Mouse (Mus musculus) lung, postnatal 0 days (tissue): ENCODE results near the gene Stim1. TPM values are rescaled to one million over a fixed set of nuclear protein-coding genes. Genes with fewer than 3 reads are reported as not detected.

Source experiments
- ATAC-seq: fragments of 200-750 bp; cut with Nextera tagmentation; 2 replicates; pipeline ENCODE4 v1.8.0; 2017; ENCODE audit warnings: moderate library complexity
- DNase-seq: peaks from one replicate; pipeline ENCODE4 v3.0.0-alpha.2; 2016; ENCODE audit warnings: low spot score
- H3K27ac ChIP-seq: fragments of 300-500 bp; sonication (generic); 2 replicates; pipeline ENCODE4 v1.5.1; 2014; ENCODE audit warnings: antibody characterized with exemption, mild to moderate bottlenecking, low read length, mixed read lengths
- H3K27me3 ChIP-seq: fragments of 300-500 bp; sonication (generic); replicated peaks from 2 replicates; pipeline ENCODE4 v1.6.1; 2014; ENCODE audit warnings: low read length, mixed read lengths; ENCODE audit not compliant: insufficient read depth
- H3K36me3 ChIP-seq: fragments of 300-500 bp; sonication (generic); 2 replicates; pipeline ENCODE4 v1.6.1; 2014; ENCODE audit warnings: low read length, mixed read lengths; ENCODE audit not compliant: insufficient read depth
- H3K4me1 ChIP-seq: fragments of 300-500 bp; sonication (generic); 2 replicates; pipeline ENCODE4 v1.6.1; 2014; ENCODE audit warnings: antibody characterized with exemption, low read depth, low read length, mixed read lengths; ENCODE audit not compliant: insufficient read depth
- H3K4me2 ChIP-seq: fragments of 300-500 bp; sonication (generic); replicated peaks from 2 replicates; pipeline ENCODE4 v1.6.1; 2014; ENCODE audit warnings: low read depth, mild to moderate bottlenecking, low read length, moderate library complexity, mixed read lengths
- H3K4me3 ChIP-seq: fragments of 300-500 bp; sonication (generic); 2 replicates; pipeline ENCODE4 v1.5.1; 2014; ENCODE audit warnings: low read depth, low read length
- H3K9ac ChIP-seq: fragments of 300-500 bp; sonication (generic); replicated peaks from 2 replicates; pipeline ENCODE4 v1.6.1; 2014; ENCODE audit warnings: low read depth, mild to moderate bottlenecking
- H3K9me3 ChIP-seq: fragments of 300-500 bp; sonication (generic); 2 replicates; pipeline ENCODE4 v1.6.1; 2016; ENCODE audit warnings: low read length, mixed read lengths
- CTCF ChIP-seq: IDR thresholded peaks from 2 replicates; pipeline ENCODE4 v1.5.1; 2016; ENCODE audit warnings: antibody characterized with exemption, mild to moderate bottlenecking
- EP300 ChIP-seq: IDR thresholded peaks from 2 replicates; pipeline ENCODE4 v1.6.1; 2016; ENCODE audit warnings: antibody characterized with exemption, mild to moderate bottlenecking, control low read depth
- WGBS: fragments of 180-500 bp; shearing (Covaris S2); extraction: QIAGEN DNeasy Blood & Tissue Kit; methylation state at CpG from one replicate; pipeline ENCODE4 v1.1.7; 2014; 5-methylcytosine and 5-hydroxymethylcytosine counted together
- polyA plus RNA-seq: library from polyadenylated mRNA; unstranded; fragments of >200 nt; fragmentation: Nextera tagmentation; extraction: Ambion mirVana; gene quantifications from 2 replicates; pipeline ENCODE4 v1.2.1, GENCODE M21; 2015

Stim1 gene
- 18.6 and 19.1 TPM in 2 replicates for polyA plus RNA-seq

- no peaks in the 10 kb centered on the region for H3K27me3 ChIP-seq
- peak; percentile 97 for ATAC-seq
- H3K36me3 ChIP-seq = no peaks in the 10 kb centered on the region
- peaks cover 7% of the 10 kb centered on the region; the same call in 1 of the 2 replicates for H3K4me1 ChIP-seq
- peak; percentile 82 for DNase-seq
- H3K9me3 ChIP-seq = no peaks in the 10 kb centered on the region
- peak within 1 kb of the TSS; percentile 82 for H3K4me3 ChIP-seq
- H3K4me2 ChIP-seq = peak within 1 kb of the TSS; percentile 92
- under 1% methylated on average over 57 of the region's 73 CpGs for WGBS
- peak within 1 kb of the TSS; percentile 56 for H3K9ac ChIP-seq
- peak within 1 kb of the TSS; percentile 64 for H3K27ac ChIP-seq
- TF ChIP-seq EP300 = no peak
- TF ChIP-seq CTCF = no peak
Measured at GRCm38 (mm10) chr7:102267601-102268394, at the start of gene Stim1. Gene Stim1, plus strand, starts transcription at chr7:102267806.

GRCm38 (mm10) chr7:102221899-102222298, 45.7 kb upstream of the Stim1 start:
- no peak overlapping the region for H3K9ac ChIP-seq
- WGBS = 27% methylated on average over 1 of the region's 1 CpGs

GRCm38 (mm10) chr7:102222336-102222735, 45.3 kb upstream of the Stim1 start:
- Histone ChIP-seq H3K27me3 (no peaks in the 10 kb centered on the region), H3K9me3 (no peaks in the 10 kb centered on the region), H3K36me3 (no peaks in the 10 kb centered on the region), H3K4me2 (peak overlapping the region; percentile 79), H3K4me3 (peak overlapping the region; percentile 57), H3K9ac (0 out of 2 replicates have a peak overlapping the region, but pooled peaks have one; percentile 43), H3K4me1 (peaks cover 7% of the 10 kb centered on the region; the same call in 1 of the 2 replicates), H3K27ac (no peak overlapping the region)
- DNase-seq = peak; percentile 79
- peak; percentile 71 for ATAC-seq
- TF ChIP-seq EP300 (no peak), CTCF (peak; percentile 71)
- 0% methylated on average over 6 of the region's 13 CpGs for WGBS

More at GRCm38 (mm10) chr7:102221899-102222298, 45.7 kb upstream of the Stim1 start:
- no peaks in the 10 kb centered on the region for H3K27me3 ChIP-seq
- H3K36me3 ChIP-seq = no peaks in the 10 kb centered on the region
- DNase-seq = no peak
- TF ChIP-seq EP300 (no peak), CTCF (no peak)
- H3K27ac ChIP-seq = no peak overlapping the region
- no peak for ATAC-seq
- peaks cover 7% of the 10 kb centered on the region; the same call in 1 of the 2 replicates for H3K4me1 ChIP-seq
- no peaks in the 10 kb centered on the region for H3K9me3 ChIP-seq
- H3K4me2 ChIP-seq = peak overlapping the region; percentile 79
- no peak overlapping the region for H3K4me3 ChIP-seq

GRCm38 (mm10) chr7:102222830-102223556, 44.6 kb upstream of the Stim1 start:
- H3K36me3 ChIP-seq = no peaks in the 10 kb centered on the region
- H3K4me1 ChIP-seq = peaks cover 9% of the 10 kb centered on the region; the same call in 1 of the 2 replicates
- 1% methylated on average over 30 of the region's 31 CpGs for WGBS
- peak; percentile 80 for DNase-seq
- H3K4me2 ChIP-seq = peak overlapping the region; percentile 79
- peak overlapping the region; percentile 43 for H3K9ac ChIP-seq
- H3K9me3 ChIP-seq = no peaks in the 10 kb centered on the region
- H3K27me3 ChIP-seq = no peaks in the 10 kb centered on the region
- peak; percentile 74 for ATAC-seq
- no peak for TF ChIP-seq CTCF
- no peak for TF ChIP-seq EP300
- peak overlapping the region; percentile 57 for H3K4me3 ChIP-seq
- peak overlapping the region; percentile 63 for H3K27ac ChIP-seq

- H3K36me3 ChIP-seq = no peaks in the 10 kb centered on the region
- 63% methylated on average over 5 of the region's 5 CpGs for WGBS
- H3K27me3 ChIP-seq = no peaks in the 10 kb centered on the region
- H3K4me2 ChIP-seq = no peak overlapping the region
- DNase-seq (peak; percentile 87), ATAC-seq (peak; percentile 70)
- TF ChIP-seq CTCF (no peak), EP300 (peak; percentile 43; the same call in 1 of the 2 replicates)
- H3K9ac ChIP-seq = no peak overlapping the region
- peaks cover 9% of the 10 kb centered on the region; the same call in 1 of the 2 replicates for H3K4me1 ChIP-seq
- no peaks in the 10 kb centered on the region for H3K9me3 ChIP-seq
- H3K27ac ChIP-seq = peak overlapping the region; percentile 63
- H3K4me3 ChIP-seq = no peak overlapping the region
Measured at GRCm38 (mm10) chr7:102223883-102224738, 43.5 kb upstream of the Stim1 start.
